Mouse (Mus musculus): ENCODE data around the gene Xpa.

Gene Xpa

GRCm38 (mm10) chr4:46144323-46144722, 51.8 kb downstream of the Xpa start:
- peak; percentile 22 for DNase-seq (ENCODE audit: low spot score)

GRCm38 (mm10) chr4:46138287-46139222, 57.6 kb downstream of the Xpa start, which contains the start of the genes Ncbp1 and Tstd2:
Gene Ncbp1 (plus strand): TSS chr4:46138613.
Gene Tstd2 (minus strand): TSS chr4:46138694.
- DNase-seq (ENCODE audit: low spot score), result peak; percentile 92

- DNase-seq (ENCODE audit: low spot score), result no peak
These were observed 58.4 kb downstream of the Xpa start for GRCm38 (mm10) chr4:46137629-46138286.

GRCm38 (mm10) chr4:46131791-46132190, 64.3 kb downstream of the Xpa start:
- no peak for DNase-seq (ENCODE audit: low spot score)

- DNase-seq (ENCODE audit: low spot score), result peak; percentile 48
These were observed 65.9 kb downstream of the Xpa start for GRCm38 (mm10) chr4:46130221-46130620.

- DNase-seq (ENCODE audit: low spot score), result no peak
These were observed 66.7 kb downstream of the Xpa start for GRCm38 (mm10) chr4:46129311-46130004.

- DNase-seq (ENCODE audit: low spot score), result peak; percentile 49
These were observed 69.6 kb downstream of the Xpa start for GRCm38 (mm10) chr4:46126541-46126940.

GRCm38 (mm10) chr4:46123358-46123757, 72.8 kb downstream of the Xpa start:
- no peak for DNase-seq (ENCODE audit: low spot score)

- no peak for DNase-seq (ENCODE audit: low spot score)
These were observed 75.3 kb downstream of the Xpa start for GRCm38 (mm10) chr4:46120767-46121166.

- no peak for DNase-seq (ENCODE audit: low spot score)
These were observed 76.5 kb downstream of the Xpa start for GRCm38 (mm10) chr4:46119514-46120094.

GRCm38 (mm10) chr4:46117536-46117935, 78.6 kb downstream of the Xpa start:
- no peak for DNase-seq (ENCODE audit: low spot score)

GRCm38 (mm10) chr4:46116544-46117175, 79.5 kb downstream of the Xpa start:
- DNase-seq (ENCODE audit: low spot score), result no peak

GRCm38 (mm10) chr4:46115308-46115707, 80.8 kb downstream of the Xpa start:
- no peak for DNase-seq (ENCODE audit: low spot score)

- no peak for DNase-seq (ENCODE audit: low spot score)
These were observed 84.8 kb downstream of the Xpa start for GRCm38 (mm10) chr4:46111361-46111760.

- no peak for DNase-seq (ENCODE audit: low spot score)
These were observed 86.0 kb downstream of the Xpa start for GRCm38 (mm10) chr4:46110084-46110483.

All from spleen, adult 12 weeks (tissue).